Mouse (Mus musculus): ENCODE data around the gene Mcoln2.

Mcoln2 gene

GRCm38 (mm10) chr3:146149156-146150057 lies at the start of gene Mcoln2:
Mcoln2 (plus strand) TSS chr3:146149833.
- no peak for DNase-seq (ENCODE audit: low read depth, low spot score)

- no peak for DNase-seq (ENCODE audit: low read depth, low spot score)
Measured at GRCm38 (mm10) chr3:146099925-146100324, 49.7 kb upstream of the Mcoln2 start.

GRCm38 (mm10) chr3:146102049-146102448 lies 47.6 kb upstream of the Mcoln2 start:
- peak; percentile 57 for DNase-seq (ENCODE audit: low read depth, low spot score)

GRCm38 (mm10) chr3:146107116-146107849 lies 42.4 kb upstream of the Mcoln2 start:
- DNase-seq (ENCODE audit: low read depth, low spot score) = peak; percentile 34

- peak; percentile 92 for DNase-seq (ENCODE audit: low read depth, low spot score)
Measured at GRCm38 (mm10) chr3:146107921-146108571, 41.6 kb upstream of the Mcoln2 start, which contains the start of gene Wdr63. Wdr63 (minus strand) TSS chr3:146108130.

- no peak for DNase-seq (ENCODE audit: low read depth, low spot score)
Measured at GRCm38 (mm10) chr3:146108945-146109344, 40.7 kb upstream of the Mcoln2 start.

GRCm38 (mm10) chr3:146110358-146110757 lies 39.3 kb upstream of the Mcoln2 start:
- DNase-seq (ENCODE audit: low read depth, low spot score) = no peak

GRCm38 (mm10) chr3:146110916-146111315 lies 38.7 kb upstream of the Mcoln2 start:
- no peak for DNase-seq (ENCODE audit: low read depth, low spot score)

- no peak for DNase-seq (ENCODE audit: low read depth, low spot score)
Measured at GRCm38 (mm10) chr3:146117258-146117996, 32.2 kb upstream of the Mcoln2 start, which contains the start of gene Mcoln3. Mcoln3 (plus strand) TSS chr3:146117450.

- DNase-seq (ENCODE audit: low read depth, low spot score) = no peak
Measured at GRCm38 (mm10) chr3:146117997-146118457, 31.6 kb upstream of the Mcoln2 start.

- peak; percentile 50 for DNase-seq (ENCODE audit: low read depth, low spot score)
Measured at GRCm38 (mm10) chr3:146121310-146122124, 28.1 kb upstream of the Mcoln2 start.

- DNase-seq (ENCODE audit: low read depth, low spot score) = no peak
Measured at GRCm38 (mm10) chr3:146122125-146122420, 27.6 kb upstream of the Mcoln2 start.

- no peak for DNase-seq (ENCODE audit: low read depth, low spot score)
Measured at GRCm38 (mm10) chr3:146122807-146123463, 26.7 kb upstream of the Mcoln2 start.

GRCm38 (mm10) chr3:146123464-146123825 lies 26.2 kb upstream of the Mcoln2 start:
- DNase-seq (ENCODE audit: low read depth, low spot score) = no peak

GRCm38 (mm10) chr3:146127205-146127604 lies 22.4 kb upstream of the Mcoln2 start:
- DNase-seq (ENCODE audit: low read depth, low spot score) = no peak

- no peak for DNase-seq (ENCODE audit: low read depth, low spot score)
Measured at GRCm38 (mm10) chr3:146134834-146135233, 14.8 kb upstream of the Mcoln2 start.

GRCm38 (mm10) chr3:146135417-146135816 lies 14.2 kb upstream of the Mcoln2 start:
- no peak for DNase-seq (ENCODE audit: low read depth, low spot score)

GRCm38 (mm10) chr3:146136422-146136821 lies 13.2 kb upstream of the Mcoln2 start:
- peak; percentile 66 for DNase-seq (ENCODE audit: low read depth, low spot score)

- no peak for DNase-seq (ENCODE audit: low read depth, low spot score)
Measured at GRCm38 (mm10) chr3:146140276-146140675, 9.4 kb upstream of the Mcoln2 start.

- DNase-seq (ENCODE audit: low read depth, low spot score) = no peak
Measured at GRCm38 (mm10) chr3:146142523-146142922, 7.1 kb upstream of the Mcoln2 start.
